Mouse (Mus musculus) ovary, postnatal 10 days (tissue): Measurements from ENCODE around the gene Vdac1.

Source experiments
- DNase-seq: peaks from one replicate; pipeline ENCODE4 v3.0.0; 2022; ENCODE audit warnings: low spot score

The Vdac1 gene

DNA sequence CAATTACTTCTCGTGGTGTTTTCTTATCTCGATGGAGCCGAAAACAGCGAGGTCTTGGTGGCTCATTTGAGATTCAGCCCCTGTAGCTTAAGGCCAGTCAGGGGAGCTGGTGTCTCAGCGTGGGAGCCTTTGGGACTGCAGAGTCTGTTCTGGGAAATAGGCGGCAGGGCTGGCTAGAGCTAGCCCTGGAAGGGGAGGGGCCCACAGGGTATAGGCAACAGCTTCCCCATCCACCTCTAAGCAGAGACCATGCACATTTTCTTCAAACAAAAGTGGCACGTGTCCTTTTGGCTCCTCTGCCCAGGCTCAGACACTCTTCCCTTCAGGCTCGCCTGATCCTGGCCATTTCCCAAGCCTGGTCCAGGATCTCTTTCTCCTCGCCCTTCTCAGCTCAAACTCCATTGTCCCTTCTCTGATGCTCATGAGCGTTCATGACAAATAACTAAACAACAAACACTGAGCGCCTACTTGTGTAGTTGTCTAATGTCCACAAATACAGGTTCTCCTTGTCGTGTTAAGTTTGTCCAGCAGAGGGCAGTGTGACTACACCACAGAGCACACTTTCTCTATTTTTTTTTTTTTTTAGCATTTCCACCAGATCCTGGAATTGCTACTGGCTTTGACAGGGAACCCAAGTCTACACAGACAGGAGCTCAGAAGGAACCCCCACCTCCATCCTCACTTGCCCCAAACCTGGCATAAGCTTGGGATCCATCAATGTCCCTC lies 60.6 kb downstream of the Vdac1 start:
- DNase-seq = peak; percentile 49

DNA sequence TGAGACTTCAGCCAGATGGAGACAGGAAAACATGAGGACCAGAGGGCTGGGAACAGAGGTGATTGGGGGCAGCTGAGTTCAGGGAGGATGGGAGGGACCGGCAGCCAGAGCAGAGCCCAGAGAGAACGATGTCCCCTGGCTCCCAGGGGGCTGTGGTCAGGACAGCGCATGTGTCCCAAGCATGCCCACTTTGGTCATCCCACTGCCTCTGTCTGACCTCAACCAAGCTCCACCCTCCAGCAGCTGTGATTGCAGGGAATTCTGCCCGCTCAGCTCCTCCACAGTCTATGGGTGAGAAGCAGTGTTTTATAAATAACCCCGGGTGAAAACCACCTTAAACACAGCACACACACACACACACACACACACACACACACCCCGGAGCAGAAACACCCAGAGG lies 68.8 kb downstream of the Vdac1 start:
- no peak for DNase-seq

DNA sequence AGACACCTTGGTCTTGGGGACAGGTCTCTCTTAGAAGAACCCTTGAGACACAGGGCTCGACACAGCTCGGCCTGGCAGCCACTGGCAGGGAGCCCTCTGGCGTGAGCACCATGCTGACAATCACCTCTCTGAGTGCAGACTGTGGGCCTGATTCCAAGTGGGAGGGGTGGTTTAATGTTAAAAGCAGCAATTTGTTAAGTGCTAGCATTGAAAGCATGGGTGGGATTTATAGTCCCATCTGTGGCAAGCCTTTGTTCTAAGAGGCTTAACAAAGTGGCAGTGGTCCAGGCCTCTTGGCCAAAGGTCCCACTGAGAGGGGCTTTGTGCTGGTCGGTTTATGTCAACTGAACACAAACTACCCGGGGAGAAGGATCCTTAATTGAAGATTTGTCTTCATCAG lies 70.9 kb downstream of the Vdac1 start:
- peak; percentile 17 for DNase-seq

DNA sequence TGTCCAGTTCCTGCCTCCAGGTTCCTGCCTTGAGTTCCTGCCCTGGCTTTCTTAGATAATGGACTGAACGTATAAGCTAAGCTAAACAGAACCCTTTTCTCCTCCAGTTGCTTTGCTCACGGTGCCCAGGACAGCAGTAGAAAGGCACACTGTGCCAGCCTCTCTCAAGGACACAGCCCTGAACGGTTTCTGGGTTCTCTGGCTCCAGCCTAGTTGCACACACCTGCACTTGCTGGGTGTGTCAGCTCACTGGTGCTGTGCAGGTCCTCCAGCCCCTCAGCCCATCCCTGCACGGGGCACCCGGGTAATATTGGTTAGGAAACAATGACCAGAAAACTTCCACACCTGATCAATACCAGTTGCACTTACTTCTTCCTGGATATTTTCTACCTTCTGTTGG lies 71.5 kb downstream of the Vdac1 start:
- DNase-seq = no peak

DNA sequence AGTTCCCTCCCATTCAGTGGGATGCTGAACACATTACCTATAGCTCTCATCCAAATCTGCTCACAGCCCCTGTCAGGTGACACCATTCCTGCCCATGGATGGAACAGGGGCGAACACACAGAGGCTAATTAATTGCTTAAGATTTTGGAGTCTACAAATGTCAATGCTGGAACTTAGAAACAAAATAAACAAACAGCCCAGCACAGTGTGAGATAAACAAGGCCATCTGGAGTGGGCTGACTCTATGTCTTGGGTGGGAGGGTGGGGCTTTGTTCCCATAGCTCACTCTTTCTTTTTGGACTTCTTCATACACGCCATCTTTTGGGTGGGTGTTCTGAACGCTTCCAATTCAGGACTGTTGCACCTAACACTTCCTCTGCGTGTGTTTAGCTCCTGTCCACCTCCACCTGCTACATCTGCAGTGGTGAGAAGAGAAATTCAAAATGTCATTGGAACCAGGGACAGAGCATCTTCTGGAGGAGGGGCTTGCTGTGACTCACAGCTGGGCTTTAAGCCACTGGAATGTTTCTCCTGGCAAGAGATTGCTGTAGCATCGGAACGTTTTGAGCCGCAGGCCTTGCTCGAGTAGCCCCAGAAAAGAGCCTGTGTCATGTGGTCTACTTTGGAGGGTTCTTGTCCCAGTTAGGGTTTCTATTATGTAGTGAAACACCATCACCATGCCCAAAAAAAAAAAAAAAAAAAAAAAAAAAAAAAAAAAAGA lies 72.6 kb downstream of the Vdac1 start:
- no peak for DNase-seq

DNA sequence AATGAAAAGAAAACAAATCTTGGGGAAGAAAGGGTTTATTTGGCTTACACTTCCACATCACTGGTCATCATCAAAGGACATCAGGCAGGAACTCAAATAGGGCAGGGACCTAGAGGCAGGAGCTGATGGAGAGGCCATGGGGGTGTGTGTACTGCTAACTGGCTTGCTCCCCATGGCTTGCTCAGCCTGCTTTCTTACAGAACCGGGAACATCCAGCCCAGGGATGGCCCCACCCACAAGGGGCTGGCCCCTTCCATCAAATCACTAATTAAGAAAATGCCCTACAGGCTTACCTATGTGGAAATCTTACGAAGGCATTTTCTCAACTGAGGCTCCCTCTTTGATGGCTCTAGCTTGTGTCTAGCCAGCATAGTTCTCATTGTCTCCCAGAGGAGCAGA lies 73.1 kb downstream of the Vdac1 start:
- DNase-seq = no peak

DNA sequence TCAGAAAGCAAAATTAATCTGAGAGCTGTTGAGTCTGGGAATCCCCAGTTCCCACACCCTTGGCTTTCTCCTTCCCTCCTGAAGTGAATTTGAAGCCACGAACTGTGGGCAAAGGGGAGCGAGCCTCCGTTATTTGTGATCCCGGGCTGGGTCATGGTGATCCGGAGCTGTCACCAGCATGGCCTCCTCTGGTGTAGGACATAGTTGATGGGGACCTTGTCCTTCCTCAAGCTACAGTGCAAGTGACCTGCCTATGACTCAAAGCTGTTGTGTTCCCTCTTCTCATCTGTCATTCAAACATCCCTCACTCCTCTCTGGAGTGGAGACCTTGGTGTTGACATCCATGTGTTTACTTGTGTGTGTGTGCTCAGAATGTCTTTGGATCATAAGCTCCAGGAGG lies 74.8 kb downstream of the Vdac1 start:
- no peak for DNase-seq

DNA sequence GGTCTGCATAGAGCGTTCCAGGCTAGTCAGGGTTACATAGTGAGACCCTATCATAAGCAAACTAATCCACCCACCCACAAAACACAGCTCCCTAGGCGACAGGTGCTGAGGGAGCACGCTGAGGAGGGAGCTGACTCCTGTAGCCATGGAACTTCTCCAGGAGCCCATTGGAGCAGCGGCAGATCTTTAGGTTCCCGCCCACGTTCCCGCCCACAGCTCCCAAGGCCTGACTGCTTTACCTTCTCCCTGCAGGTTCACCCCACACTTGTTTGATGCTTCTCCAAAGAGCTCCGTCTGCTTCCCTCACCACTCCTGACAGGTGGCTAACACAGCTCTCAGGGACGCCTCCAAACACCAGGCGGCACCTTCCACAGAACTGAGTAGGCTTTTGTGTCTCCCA lies 76.5 kb downstream of the Vdac1 start:
- DNase-seq = no peak
